Mouse (Mus musculus) ES-E14 (cell line): ENCODE measurements around the gene Ift22.

Experiments used
- CHD2 ChIP-seq: IDR thresholded peaks from 2 replicates; pipeline ENCODE4 v1.6.1; 2014; ENCODE audit warnings: mild to moderate bottlenecking, low read depth, low read length, inconsistent platforms
- HCFC1 ChIP-seq: IDR thresholded peaks from 2 replicates; pipeline ENCODE4 v1.6.1; 2012; ENCODE audit warnings: low read length, inconsistent platforms, borderline replicate concordance; ENCODE audit not compliant: insufficient read depth
- ZC3H11A ChIP-seq: IDR thresholded peaks from 2 replicates; pipeline ENCODE4 v1.6.1; 2012; ENCODE audit warnings: low read depth, mild to moderate bottlenecking, inconsistent platforms, low read length, borderline replicate concordance

GRCm38 (mm10) chr5:136895529-136895963 lies 12.4 kb upstream of the Ift22 start:
- no peak for TF ChIP-seq ZC3H11A
- no peak for TF ChIP-seq HCFC1
- no peak for TF ChIP-seq CHD2
